Mouse (Mus musculus): ENCODE measurements around the gene Rph3al. TPM values are rescaled to one million over a fixed set of nuclear protein-coding genes. Genes with fewer than 3 reads are reported as not detected.
A peak's percentile ranks its signal among the peaks of the same experiment; 100 is the strongest.

Rph3al gene
- polyA plus RNA-seq, 1 experiment: not detected

DNA sequence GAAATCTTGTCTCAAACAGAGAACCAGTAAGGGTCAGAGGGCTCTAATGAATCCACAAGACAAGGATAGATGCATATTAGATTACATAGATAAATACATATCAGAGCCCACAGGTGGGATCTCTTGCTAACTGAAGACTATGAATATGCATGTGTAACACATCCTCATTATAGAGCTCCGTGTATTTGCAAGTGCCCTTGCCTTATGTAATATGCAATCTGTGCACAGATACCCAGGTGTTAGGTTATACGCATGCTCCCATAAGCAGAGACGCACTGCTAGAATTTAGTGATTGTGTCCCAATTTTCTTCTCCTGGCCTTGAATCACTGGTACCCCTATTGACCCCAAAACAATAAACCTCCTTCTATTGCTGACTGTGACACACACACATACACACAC is 34.0 kb upstream of the Rph3al start:
- WGBS: 84% methylated on average over 3 of the region's 3 CpGs
- TF ChIP-seq POLR2A (IDR thresholded peaks at IDR 0.05; ENCODE audit: insufficient read depth, low read depth, low read length) (no peak), CTCF (IDR thresholded peaks at IDR 0.05; ENCODE audit: insufficient read depth, low read depth, low read length) (no peak)

DNA sequence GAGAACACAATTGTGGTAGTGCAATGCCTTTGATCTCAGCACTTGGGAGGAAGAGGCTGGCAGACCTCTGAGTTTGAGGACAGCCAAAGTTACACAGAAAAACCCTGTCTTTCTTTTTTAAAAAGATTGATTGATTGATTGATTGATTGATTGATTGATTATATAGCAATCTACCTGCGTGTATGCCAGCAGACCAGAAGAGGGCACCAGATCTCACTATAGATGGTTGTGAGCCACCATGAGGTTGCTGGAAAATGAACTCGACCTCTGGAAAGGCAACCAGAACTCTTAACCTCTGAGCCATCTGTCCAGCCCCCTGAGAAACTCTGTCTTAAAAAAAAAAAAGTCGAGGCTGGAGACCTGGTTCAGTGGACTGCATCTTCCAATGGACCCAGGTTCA is 32.4 kb upstream of the Rph3al start:
- Histone ChIP-seq H3K4me1 (ENCODE audit: control insufficient read depth, insufficient read depth, low read length) (peaks cover 18% of the 10 kb centered on the region), H3K27ac (ENCODE audit: insufficient read depth, low read depth, low read length) (no peak overlapping the region), H3K4me3 (ENCODE audit: insufficient read depth, low read depth, low read length) (no peak overlapping the region)
- TF ChIP-seq POLR2A (IDR thresholded peaks at IDR 0.05; ENCODE audit: insufficient read depth, low read depth, low read length): no peak
- TF ChIP-seq CTCF (IDR thresholded peaks at IDR 0.05; ENCODE audit: insufficient read depth, low read depth, low read length): no peak
- 31% methylated on average over 3 of the region's 3 CpGs for WGBS

More for the DNA sequence above, 34.0 kb upstream of the Rph3al start:
- H3K4me3 ChIP-seq (ENCODE audit: insufficient read depth, low read depth, low read length): no peak overlapping the region
- peaks cover 3% of the 10 kb centered on the region for H3K4me1 ChIP-seq (ENCODE audit: control insufficient read depth, insufficient read depth, low read length)
- no peak overlapping the region for H3K27ac ChIP-seq (ENCODE audit: insufficient read depth, low read depth, low read length)

DNA sequence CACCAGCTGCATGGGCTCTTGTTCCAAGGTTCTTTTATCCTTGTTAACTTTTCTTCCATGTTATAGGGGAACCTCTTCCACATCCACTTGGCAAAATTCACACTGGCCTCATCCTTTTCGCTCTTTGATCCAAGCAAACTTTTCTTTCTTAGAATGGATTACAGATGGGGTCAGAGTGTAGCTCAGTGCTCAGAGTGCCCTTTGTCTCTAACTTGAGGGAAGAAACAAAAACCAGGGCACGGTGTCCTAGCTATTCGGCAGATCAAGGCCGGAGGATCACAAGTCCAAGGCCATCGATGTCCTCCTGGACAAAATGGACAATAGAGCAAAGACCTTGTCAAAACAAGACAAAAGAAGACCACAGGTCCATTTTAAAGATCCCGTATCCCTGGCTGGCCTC is 30.5 kb upstream of the Rph3al start:
- WGBS: 93% methylated on average over 6 of the region's 6 CpGs
- peaks cover 25% of the 10 kb centered on the region for H3K4me1 ChIP-seq (ENCODE audit: control insufficient read depth, insufficient read depth, low read length)
- no peak overlapping the region for H3K27ac ChIP-seq (ENCODE audit: insufficient read depth, low read depth, low read length)
- H3K4me3 ChIP-seq (ENCODE audit: insufficient read depth, low read depth, low read length): no peak overlapping the region
- TF ChIP-seq CTCF (IDR thresholded peaks at IDR 0.05; ENCODE audit: insufficient read depth, low read depth, low read length): no peak

DNA sequence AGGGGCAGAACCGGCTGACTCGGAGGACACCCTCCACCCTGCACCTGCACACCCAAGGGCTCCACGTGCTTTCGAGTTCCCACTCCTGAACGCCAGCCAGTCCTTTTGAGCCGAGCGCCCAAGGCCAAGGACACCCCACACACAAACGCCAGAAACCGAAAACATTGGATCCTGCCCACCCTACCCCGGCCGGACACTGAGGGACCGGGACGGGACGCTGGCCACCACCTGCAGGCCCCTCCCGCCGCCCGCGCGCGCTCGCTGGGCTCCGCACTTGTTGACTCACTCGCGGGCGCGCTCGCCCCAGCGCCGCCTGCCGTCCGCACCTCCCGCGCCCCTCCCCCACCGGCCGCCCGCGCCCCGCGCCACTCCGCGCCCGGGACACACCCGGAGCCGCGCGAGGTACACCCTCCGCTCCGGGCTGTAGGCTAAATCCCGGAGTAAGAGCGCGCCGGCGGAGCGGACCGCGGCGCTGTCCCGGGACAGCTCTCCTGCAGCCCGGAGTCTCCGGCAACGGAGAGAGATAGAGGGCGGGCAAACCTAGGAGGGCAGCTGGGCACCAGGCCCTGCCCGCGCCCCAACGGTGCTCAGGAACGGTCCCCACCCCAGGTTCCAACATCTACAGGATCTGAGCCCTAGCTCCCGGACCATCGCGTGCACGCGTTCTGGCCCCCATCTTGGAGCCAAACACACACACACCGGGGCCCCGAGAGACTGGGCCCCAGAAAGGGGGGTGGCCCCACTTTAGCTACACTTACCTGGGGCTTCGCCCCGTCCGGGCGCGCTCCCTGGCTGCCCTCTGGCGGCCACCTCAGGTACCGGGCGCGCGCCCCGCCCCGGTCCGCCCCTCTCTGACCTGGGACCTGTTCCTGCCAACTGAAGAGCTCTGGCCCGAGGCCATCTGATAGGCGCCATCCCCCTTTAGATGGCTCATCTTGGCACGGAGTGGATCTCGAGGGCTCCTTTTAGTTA is 28.5 kb upstream of the Rph3al start:
- peaks cover 25% of the 10 kb centered on the region for H3K4me1 ChIP-seq (ENCODE audit: control insufficient read depth, insufficient read depth, low read length)
- TF ChIP-seq CTCF (IDR thresholded peaks at IDR 0.05; ENCODE audit: insufficient read depth, low read depth, low read length) (peak; percentile 86), POLR2A (IDR thresholded peaks at IDR 0.05; ENCODE audit: insufficient read depth, low read depth, low read length) (no peak)
- H3K4me3 ChIP-seq (ENCODE audit: insufficient read depth, low read depth, low read length): peak overlapping the region; percentile 67
- H3K27ac ChIP-seq (ENCODE audit: insufficient read depth, low read depth, low read length): no peak overlapping the region
- WGBS: under 1% methylated on average over 79 of the region's 90 CpGs

DNA sequence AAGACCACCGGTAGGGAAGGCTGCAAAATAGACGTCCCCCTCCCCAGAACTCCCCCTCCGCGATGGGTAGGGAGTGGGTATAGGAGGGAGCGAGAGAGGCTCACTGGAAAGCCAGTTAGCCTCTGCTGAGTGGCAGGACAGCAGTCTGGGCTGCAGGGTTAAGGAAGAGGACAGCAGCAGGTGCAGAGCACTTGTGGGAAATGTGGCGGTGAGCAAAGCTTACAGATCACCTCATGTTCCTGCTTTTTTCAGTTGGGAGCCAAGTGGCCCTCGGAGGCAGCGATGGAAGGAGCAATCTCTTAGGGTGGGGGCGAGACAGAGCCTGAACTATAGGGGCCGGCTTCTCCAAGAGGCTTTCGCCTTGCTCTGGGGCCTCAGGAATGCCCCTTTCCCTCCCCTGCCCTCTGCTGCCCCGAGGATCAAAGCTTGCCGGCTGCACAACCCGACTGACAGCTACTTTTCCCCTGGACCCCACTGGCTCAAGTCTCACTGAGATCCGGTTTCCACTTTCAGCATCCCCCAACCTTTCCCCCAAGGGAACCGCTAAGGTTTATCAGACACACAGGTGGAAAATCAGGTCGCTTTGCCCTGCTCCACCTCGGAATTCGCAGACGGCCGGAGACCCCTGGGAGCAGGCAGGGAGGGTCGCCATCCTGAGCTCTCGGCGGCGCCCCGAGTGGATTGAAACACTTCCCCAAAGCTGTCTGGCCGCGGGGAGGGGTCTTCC is 27.6 kb upstream of the Rph3al start:
- peak overlapping the region; percentile 67 for H3K4me3 ChIP-seq (ENCODE audit: insufficient read depth, low read depth, low read length)
- H3K4me1 ChIP-seq (ENCODE audit: control insufficient read depth, insufficient read depth, low read length): peaks cover 25% of the 10 kb centered on the region
- H3K27ac ChIP-seq (ENCODE audit: insufficient read depth, low read depth, low read length): no peak overlapping the region
- TF ChIP-seq CTCF (IDR thresholded peaks at IDR 0.05; ENCODE audit: insufficient read depth, low read depth, low read length): no peak
- TF ChIP-seq POLR2A (IDR thresholded peaks at IDR 0.05; ENCODE audit: insufficient read depth, low read depth, low read length): no peak
- 29% methylated on average over 28 of the region's 28 CpGs for WGBS

DNA sequence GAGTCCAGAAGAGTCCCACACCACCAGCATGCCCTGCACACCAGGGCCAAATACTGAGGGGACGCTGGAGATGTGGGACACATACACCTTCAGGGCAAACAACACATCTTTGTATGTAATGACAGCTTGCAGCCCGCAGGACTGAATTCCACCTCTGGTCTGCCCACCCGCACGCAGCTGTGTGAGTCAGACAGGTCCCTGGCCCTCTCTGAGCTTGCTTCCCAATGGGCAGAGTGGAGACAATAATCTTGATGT is 26.2 kb upstream of the Rph3al start:
- Histone ChIP-seq H3K27ac (ENCODE audit: insufficient read depth, low read depth, low read length) (no peak overlapping the region), H3K4me3 (ENCODE audit: insufficient read depth, low read depth, low read length) (no peak overlapping the region), H3K4me1 (ENCODE audit: control insufficient read depth, insufficient read depth, low read length) (peaks cover 25% of the 10 kb centered on the region)
- 55% methylated on average over 4 of the region's 4 CpGs for WGBS
- TF ChIP-seq CTCF (IDR thresholded peaks at IDR 0.05; ENCODE audit: insufficient read depth, low read depth, low read length) (no peak), POLR2A (IDR thresholded peaks at IDR 0.05; ENCODE audit: insufficient read depth, low read depth, low read length) (no peak)

DNA sequence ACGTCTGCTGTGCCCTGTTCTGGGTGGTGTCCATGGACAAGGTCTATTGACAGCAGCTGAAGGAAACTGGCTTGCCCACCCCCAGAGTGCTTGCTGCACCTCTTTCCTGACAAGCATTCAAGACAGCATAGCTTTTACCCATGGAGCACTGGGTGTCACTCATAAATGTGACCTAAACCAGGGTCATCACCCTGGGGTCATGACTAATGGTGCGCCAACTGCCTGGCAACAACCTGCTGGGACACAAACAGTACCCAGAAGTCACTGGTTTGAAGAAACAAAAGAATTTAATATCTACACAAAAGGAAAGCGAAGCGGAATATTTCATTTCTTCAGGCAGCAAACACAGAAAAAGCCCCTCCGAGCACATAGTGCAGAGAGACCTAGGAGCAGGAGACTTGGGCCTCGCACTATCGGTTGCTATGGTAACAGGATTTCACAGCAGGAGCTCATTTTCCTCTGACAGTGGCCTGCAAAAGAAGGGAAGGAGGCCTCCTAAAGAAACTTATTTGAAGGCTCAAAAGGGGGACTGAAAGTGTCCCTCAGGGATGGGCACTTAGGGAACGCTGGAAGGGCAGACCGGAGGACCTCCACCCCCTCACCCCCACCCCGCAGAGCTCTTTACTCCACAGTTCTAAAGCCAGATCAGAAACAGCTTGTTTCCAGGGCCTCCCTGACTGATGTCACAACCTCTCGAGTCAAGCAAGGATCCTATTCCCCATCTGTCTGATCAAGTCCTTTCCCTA is 25.7 kb upstream of the Rph3al start:
- WGBS: 39% methylated on average over 11 of the region's 11 CpGs
- TF ChIP-seq POLR2A (IDR thresholded peaks at IDR 0.05; ENCODE audit: insufficient read depth, low read depth, low read length) (no peak), CTCF (IDR thresholded peaks at IDR 0.05; ENCODE audit: insufficient read depth, low read depth, low read length) (no peak)
- Histone ChIP-seq H3K27ac (ENCODE audit: insufficient read depth, low read depth, low read length) (no peak overlapping the region), H3K4me3 (ENCODE audit: insufficient read depth, low read depth, low read length) (no peak overlapping the region), H3K4me1 (ENCODE audit: control insufficient read depth, insufficient read depth, low read length) (peaks cover 25% of the 10 kb centered on the region)

DNA sequence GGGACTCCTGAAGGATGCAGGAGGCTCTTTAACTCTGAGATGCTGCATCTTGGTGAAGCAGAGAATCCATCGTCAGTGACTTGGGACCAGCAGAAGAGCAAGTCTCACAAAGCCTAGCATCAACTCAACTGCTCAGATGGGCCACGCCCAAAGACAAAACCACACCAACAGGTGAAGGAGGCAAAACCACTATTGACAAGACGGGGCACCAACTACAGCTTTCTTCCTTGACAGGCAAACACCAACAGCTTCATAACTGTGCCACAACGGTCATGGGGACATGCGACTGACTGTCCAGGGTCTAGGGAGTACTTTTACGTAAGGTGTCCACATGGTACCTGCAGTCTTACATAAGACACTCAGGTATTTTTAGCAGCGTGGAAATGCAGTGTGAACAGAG is 23.6 kb upstream of the Rph3al start:
- Histone ChIP-seq H3K27ac (ENCODE audit: insufficient read depth, low read depth, low read length) (no peak overlapping the region), H3K4me3 (ENCODE audit: insufficient read depth, low read depth, low read length) (no peak overlapping the region), H3K4me1 (ENCODE audit: control insufficient read depth, insufficient read depth, low read length) (peaks cover 21% of the 10 kb centered on the region)
- TF ChIP-seq POLR2A (IDR thresholded peaks at IDR 0.05; ENCODE audit: insufficient read depth, low read depth, low read length): no peak
- TF ChIP-seq CTCF (IDR thresholded peaks at IDR 0.05; ENCODE audit: insufficient read depth, low read depth, low read length): no peak
- WGBS: 93% methylated on average over 7 of the region's 7 CpGs
